Mouse (Mus musculus) heart, postnatal 0 days (tissue): ENCODE data around the gene Tpst1. TPM values are rescaled to one million over a fixed set of nuclear protein-coding genes. Genes with fewer than 3 reads are reported as not detected.

Source experiments
- ATAC-seq: fragments of 200-750 bp; cut with Nextera tagmentation; 2 replicates; pipeline ENCODE4 v1.8.0; 2017; ENCODE audit warnings: low read depth, moderate number of reproducible peaks, moderate library complexity; ENCODE audit not compliant: insufficient read depth
- DNase-seq: peaks from one replicate; pipeline ENCODE4 v3.0.0-alpha.2; 2016; ENCODE audit warnings: low spot score
- H3K27ac ChIP-seq: fragments of 300-500 bp; sonication (generic); 2 replicates; pipeline ENCODE4 v1.5.1; 2014; ENCODE audit warnings: low read depth, mild to moderate bottlenecking
- H3K27me3 ChIP-seq: fragments of 300-500 bp; sonication (generic); 2 replicates; pipeline ENCODE4 v1.6.1; 2014; ENCODE audit warnings: low read length, mixed read lengths; ENCODE audit not compliant: control insufficient read depth, insufficient read depth
- H3K36me3 ChIP-seq: fragments of 300-500 bp; sonication (generic); replicated peaks from 2 replicates; pipeline ENCODE4 v1.6.1; 2014; ENCODE audit warnings: low read length, mixed read lengths; ENCODE audit not compliant: control insufficient read depth, insufficient read depth
- H3K4me1 ChIP-seq: fragments of 300-500 bp; sonication (generic); 2 replicates; pipeline ENCODE4 v1.6.1; 2014; ENCODE audit warnings: antibody characterized with exemption; ENCODE audit not compliant: control insufficient read depth, insufficient read depth
- H3K4me2 ChIP-seq: fragments of 300-500 bp; sonication (generic); 2 replicates; pipeline ENCODE4 v1.6.1; 2014; ENCODE audit warnings: low read depth, mild to moderate bottlenecking, low read length, moderate library complexity
- H3K4me3 ChIP-seq: fragments of 300-500 bp; sonication (generic); 2 replicates; pipeline ENCODE4 v1.5.1; 2014; ENCODE audit warnings: low read depth, low read length
- H3K9ac ChIP-seq: fragments of 300-500 bp; sonication (generic); replicated peaks from 2 replicates; pipeline ENCODE4 v1.6.1; 2014; ENCODE audit warnings: low read depth, low read length, mixed read lengths
- H3K9me3 ChIP-seq: fragments of 300-500 bp; sonication (generic); replicated peaks from 2 replicates; pipeline ENCODE4 v1.6.1; 2016; ENCODE audit warnings: low read length; ENCODE audit not compliant: control insufficient read depth
- CTCF ChIP-seq: IDR thresholded peaks from 2 replicates; pipeline ENCODE4 v1.5.1; 2016; ENCODE audit warnings: antibody characterized with exemption, control low read depth, low read depth
- EP300 ChIP-seq: IDR thresholded peaks from 2 replicates; pipeline ENCODE4 v1.6.1; 2016; ENCODE audit warnings: antibody characterized with exemption, low read depth
- WGBS: fragments of 180-500 bp; shearing (Covaris S2); extraction: QIAGEN DNeasy Blood & Tissue Kit; methylation state at CpG from one replicate; pipeline ENCODE4 v1.1.7; 2014; 5-methylcytosine and 5-hydroxymethylcytosine counted together
- polyA plus RNA-seq: library from polyadenylated mRNA; unstranded; fragments of >200 nt; fragmentation: Nextera tagmentation; extraction: Ambion mirVana; gene quantifications from 2 replicates; pipeline ENCODE4 v1.2.1, GENCODE M21; 2015
- total RNA-seq: library from RNA; depleted of rRNA; stranded (reverse); fragments of >200 nt; gene quantifications from 2 replicates; pipeline ENCODE4 v1.2.3, GENCODE M21; 2014; ENCODE audit warnings: low replicate concordance

Tpst1 gene
- total and polyA plus RNA-seq, 2 experiments from 2014 or later: 20.7 to 23.7 TPM

DNA sequence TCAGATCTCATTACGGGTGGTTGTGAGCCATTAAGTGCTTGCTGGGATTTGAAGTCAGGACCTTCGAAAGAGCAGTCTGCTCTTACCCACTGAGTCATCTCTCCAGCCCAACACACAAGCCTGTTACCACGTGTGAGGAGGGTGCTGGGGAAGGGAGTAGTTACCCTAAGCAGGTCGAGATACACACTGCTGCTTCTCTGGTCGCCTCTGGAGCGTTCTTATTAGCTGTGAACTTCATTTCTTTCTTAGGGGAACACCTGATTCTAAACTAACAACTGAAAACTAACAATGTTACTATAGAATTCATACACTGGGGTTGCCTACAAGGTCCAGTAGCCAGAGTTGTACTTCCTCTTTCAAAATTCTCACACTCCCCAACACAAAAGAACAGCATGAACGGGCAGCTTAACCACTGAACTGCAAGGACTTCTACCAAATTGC lies 86.7 kb downstream of the Tpst1 start:
- Histone ChIP-seq H3K4me1 (no peaks in the 10 kb centered on the region), H3K36me3 (no peaks in the 10 kb centered on the region), H3K9me3 (no peaks in the 10 kb centered on the region), H3K27ac (no peak overlapping the region), H3K27me3 (no peaks in the 10 kb centered on the region), H3K4me2 (no peak overlapping the region), H3K9ac (no peak overlapping the region), H3K4me3 (no peak overlapping the region)
- 58% methylated on average over 7 of the region's 7 CpGs for WGBS
- DNase-seq: no peak
- TF ChIP-seq EP300 (no peak), CTCF (no peak)
- no peak for ATAC-seq

DNA sequence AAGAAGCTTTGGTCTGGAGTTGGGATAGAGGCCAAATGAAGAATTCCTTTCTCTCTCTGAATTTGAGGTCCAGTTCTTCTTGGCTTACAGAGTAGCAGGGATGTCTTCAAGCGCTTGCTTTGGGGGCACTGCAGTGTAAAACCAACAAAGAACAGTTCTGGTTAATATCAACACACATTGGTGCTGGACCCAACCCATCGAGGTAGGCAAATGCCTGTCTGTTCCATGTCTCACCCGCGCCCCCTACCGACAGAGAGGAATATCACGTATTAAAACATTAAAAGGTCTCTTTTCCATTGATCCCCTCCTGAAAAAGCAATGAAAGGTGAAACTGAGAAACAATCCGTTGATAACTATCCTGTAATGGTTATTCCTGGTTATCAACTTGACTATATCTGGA lies 90.5 kb downstream of the Tpst1 start:
- ATAC-seq (peak; percentile 36; the same call in 1 of the 2 replicates), DNase-seq (peak; percentile 53)
- Histone ChIP-seq H3K36me3 (no peaks in the 10 kb centered on the region), H3K27ac (no peak overlapping the region), H3K9me3 (no peaks in the 10 kb centered on the region), H3K4me3 (no peak overlapping the region), H3K9ac (no peak overlapping the region), H3K4me1 (no peaks in the 10 kb centered on the region), H3K27me3 (no peaks in the 10 kb centered on the region), H3K4me2 (no peak overlapping the region)
- WGBS: 1% methylated on average over 7 of the region's 7 CpGs
- TF ChIP-seq CTCF (peak; percentile 87), EP300 (no peak)

GRCm38 (mm10) chr5:130165213-130165612 lies 92.1 kb downstream of the Tpst1 start:
- no peak overlapping the region for H3K4me3 ChIP-seq
- H3K27me3 ChIP-seq: no peaks in the 10 kb centered on the region
- no peaks in the 10 kb centered on the region for H3K36me3 ChIP-seq
- H3K27ac ChIP-seq: no peak overlapping the region
- no peaks in the 10 kb centered on the region for H3K9me3 ChIP-seq
- ATAC-seq (no peak), DNase-seq (no peak)
- 66% methylated on average over 4 of the region's 4 CpGs for WGBS
- no peak for TF ChIP-seq EP300
- no peak for TF ChIP-seq CTCF
- no peak overlapping the region for H3K4me2 ChIP-seq
- no peaks in the 10 kb centered on the region for H3K4me1 ChIP-seq
- no peak overlapping the region for H3K9ac ChIP-seq

GRCm38 (mm10) chr5:130169109-130169508 lies 96.0 kb downstream of the Tpst1 start:
- Histone ChIP-seq H3K9me3 (no peaks in the 10 kb centered on the region), H3K27me3 (no peaks in the 10 kb centered on the region), H3K4me1 (peaks cover 15% of the 10 kb centered on the region), H3K27ac (peak overlapping the region; percentile 0; the same call in 1 of the 2 replicates), H3K9ac (no peak overlapping the region), H3K4me3 (no peak overlapping the region), H3K36me3 (no peaks in the 10 kb centered on the region), H3K4me2 (no peak overlapping the region)
- no peak for DNase-seq
- WGBS: 12% methylated on average over 6 of the region's 6 CpGs
- no peak for ATAC-seq
- TF ChIP-seq EP300: no peak
- no peak for TF ChIP-seq CTCF

DNA sequence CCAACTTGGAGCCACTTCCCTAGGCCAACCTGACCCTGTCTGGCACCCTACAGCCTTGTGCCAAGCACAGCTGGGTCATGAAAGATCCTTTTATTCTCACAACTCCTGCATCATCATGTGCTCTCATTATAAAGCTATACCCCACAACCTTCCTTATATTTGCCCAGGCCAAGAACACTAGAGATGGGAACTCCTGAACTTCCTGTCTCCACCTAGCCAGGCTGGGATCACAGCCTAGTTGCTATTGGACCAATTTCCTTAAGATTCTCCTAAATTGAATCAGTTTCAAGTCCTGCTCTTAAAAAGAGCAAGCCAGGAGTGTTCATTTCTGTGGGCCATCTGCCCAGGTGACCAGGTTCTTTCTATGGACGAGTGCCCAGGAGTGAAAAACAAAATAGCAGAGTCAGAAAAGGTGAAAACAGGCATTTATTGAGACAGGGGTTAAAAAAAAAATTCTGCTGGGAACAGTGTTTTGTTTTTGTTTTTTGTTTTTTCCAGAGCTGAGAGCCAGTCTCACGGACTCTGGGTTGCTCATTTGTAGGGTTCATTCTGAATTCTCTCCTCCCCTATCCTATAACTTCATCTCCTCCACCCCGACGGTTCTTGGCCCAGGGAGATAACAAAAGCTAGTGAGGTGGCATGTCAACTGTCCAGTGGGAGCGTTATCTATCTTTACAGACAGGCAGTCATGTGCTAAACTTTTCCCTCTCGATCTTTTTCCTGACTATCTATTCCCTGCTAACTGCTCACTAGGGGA lies 97.7 kb downstream of the Tpst1 start:
- H3K9ac ChIP-seq: peak overlapping the region; percentile 81
- peak overlapping the region; percentile 74 for H3K4me2 ChIP-seq
- WGBS: 8% methylated on average over 6 of the region's 6 CpGs
- DNase-seq: no peak
- H3K36me3 ChIP-seq: no peaks in the 10 kb centered on the region
- H3K27ac ChIP-seq: peak overlapping the region; percentile 97
- H3K4me1 ChIP-seq: peaks cover 15% of the 10 kb centered on the region
- no peaks in the 10 kb centered on the region for H3K9me3 ChIP-seq
- TF ChIP-seq CTCF (no peak), EP300 (no peak)
- H3K27me3 ChIP-seq: no peaks in the 10 kb centered on the region
- ATAC-seq: 0 out of 2 replicates have a peak, but pooled peaks have one; percentile 4
- H3K4me3 ChIP-seq: peak overlapping the region; percentile 74
